Mouse (Mus musculus) liver, embryonic 12.5 days (tissue): ENCODE measurements around the gene Hmcn2. TPM values are rescaled to one million over a fixed set of nuclear protein-coding genes. Genes with fewer than 3 reads are reported as not detected.

Source experiments
- polyA plus RNA-seq: library from polyadenylated mRNA; unstranded; fragments of >200 nt; fragmentation: Nextera tagmentation; extraction: Ambion mirVana; gene quantifications from 2 replicates; pipeline ENCODE4 v1.2.1, GENCODE M21; 2016

Hmcn2 gene
- polyA plus RNA-seq, 1 experiment from 2014 or later, result 0.35 TPM

Other genes with a start within 250 kb of the Hmcn2 start
- 11.1 and 11.4 TPM in 2 replicates for gene Fnbp1, start 172.4 kb upstream of the Hmcn2 start, polyA plus RNA-seq
- gene Gpr107, start 162.1 kb upstream of the Hmcn2 start, polyA plus RNA-seq, result 18.8 and 19.3 TPM in 2 replicates
- 4.3 and 4.5 TPM in 2 replicates for gene Ncs1, start 68.6 kb upstream of the Hmcn2 start, polyA plus RNA-seq
- gene Ass1, start 155.8 kb downstream of the Hmcn2 start, polyA plus RNA-seq, result 58.9 and 59.9 TPM in 2 replicates